Mouse (Mus musculus): ENCODE results near the gene Ncf1. TPM values are rescaled to one million over a fixed set of nuclear protein-coding genes. Genes with fewer than 3 reads are reported as not detected.
A peak's percentile ranks its signal among the peaks of the same experiment; 100 is the strongest.

Gene Ncf1
- total RNA-seq, 2 experiments from 2014 or later = 163 to 177 TPM

GRCm38 (mm10) chr5:134217900-134218299 lies 11.5 kb downstream of the Ncf1 start:
- ATAC-seq (replicated peaks; ENCODE audit: poor library complexity, severe bottlenecking) = no peak

GRCm38 (mm10) chr5:134214021-134214806 lies 15.2 kb downstream of the Ncf1 start:
- ATAC-seq (replicated peaks; ENCODE audit: poor library complexity, severe bottlenecking) = peak; percentile 88

GRCm38 (mm10) chr5:134209931-134210554 lies 19.4 kb downstream of the Ncf1 start:
- no peak for ATAC-seq (replicated peaks; ENCODE audit: poor library complexity, severe bottlenecking)

GRCm38 (mm10) chr5:134206721-134207120 lies 22.7 kb downstream of the Ncf1 start:
- ATAC-seq (replicated peaks; ENCODE audit: poor library complexity, severe bottlenecking) = 0 out of 2 replicates have a peak, but pooled peaks have one; percentile 15

GRCm38 (mm10) chr5:134193664-134194063 lies 35.8 kb downstream of the Ncf1 start:
- peak; percentile 64 for ATAC-seq (replicated peaks; ENCODE audit: poor library complexity, severe bottlenecking)

GRCm38 (mm10) chr5:134188571-134188970 lies 40.9 kb downstream of the Ncf1 start:
- peak; percentile 42 for ATAC-seq (replicated peaks; ENCODE audit: poor library complexity, severe bottlenecking)

GRCm38 (mm10) chr5:134186961-134187731 lies 42.3 kb downstream of the Ncf1 start:
- ATAC-seq (replicated peaks; ENCODE audit: poor library complexity, severe bottlenecking) = peak; percentile 48

- ATAC-seq (replicated peaks; ENCODE audit: poor library complexity, severe bottlenecking) = no peak
Observed at GRCm38 (mm10) chr5:134186059-134186458, 43.4 kb downstream of the Ncf1 start.

- peak; percentile 87 for ATAC-seq (replicated peaks; ENCODE audit: poor library complexity, severe bottlenecking)
Observed at GRCm38 (mm10) chr5:134183880-134184808, 45.3 kb downstream of the Ncf1 start, which contains the start of gene Gtf2ird2. TSS of gene Gtf2ird2 (plus strand) at chr5:134184019.

GRCm38 (mm10) chr5:134183162-134183561 lies 46.3 kb downstream of the Ncf1 start:
- no peak for ATAC-seq (replicated peaks; ENCODE audit: poor library complexity, severe bottlenecking)

- ATAC-seq (replicated peaks; ENCODE audit: poor library complexity, severe bottlenecking) = no peak
Observed at GRCm38 (mm10) chr5:134182735-134183134, 46.7 kb downstream of the Ncf1 start.

GRCm38 (mm10) chr5:134182172-134182571 lies 47.3 kb downstream of the Ncf1 start:
- no peak for ATAC-seq (replicated peaks; ENCODE audit: poor library complexity, severe bottlenecking)

GRCm38 (mm10) chr5:134179871-134180270 lies 49.6 kb downstream of the Ncf1 start:
- peak; percentile 16; the same call in 1 of the 2 replicates for ATAC-seq (replicated peaks; ENCODE audit: poor library complexity, severe bottlenecking)

GRCm38 (mm10) chr5:134178536-134178935 lies 50.9 kb downstream of the Ncf1 start:
- no peak for ATAC-seq (replicated peaks; ENCODE audit: poor library complexity, severe bottlenecking)

GRCm38 (mm10) chr5:134176169-134176881 lies 53.1 kb downstream of the Ncf1 start, which contains the start of gene Rcc1l:
TSS of gene Rcc1l (minus strand) at chr5:134176774.
- peak; percentile 85 for ATAC-seq (replicated peaks; ENCODE audit: poor library complexity, severe bottlenecking)

GRCm38 (mm10) chr5:134175696-134176095 lies 53.7 kb downstream of the Ncf1 start:
- no peak for ATAC-seq (replicated peaks; ENCODE audit: poor library complexity, severe bottlenecking)

GRCm38 (mm10) chr5:134173206-134173605 lies 56.2 kb downstream of the Ncf1 start:
- peak; percentile 71 for ATAC-seq (replicated peaks; ENCODE audit: poor library complexity, severe bottlenecking)

GRCm38 (mm10) chr5:134170167-134170566 lies 59.3 kb downstream of the Ncf1 start:
- ATAC-seq (replicated peaks; ENCODE audit: poor library complexity, severe bottlenecking) = no peak

Measured in granulocyte monocyte progenitor cell, adult 5-6 weeks (primary cell).